Mouse (Mus musculus): Measurements from ENCODE around the gene Zfp384. TPM values are rescaled to one million over a fixed set of nuclear protein-coding genes. Genes with fewer than 3 reads are reported as not detected.

Zfp384 gene
- total RNA-seq (2014; rRNA removed), result 33.2 and 38.6 TPM in 2 replicates
- 9.0 and 9.7 TPM in 2 replicates for polyA plus RNA-seq (2015; fragmentation: Nextera tagmentation; extraction: Ambion mirVana)

DNA sequence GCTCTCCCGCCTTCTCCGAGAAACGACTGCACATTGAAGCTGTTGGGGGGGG lies at the start of gene Zfp384:
Gene Zfp384 (plus strand): TSS at position 17 of the 52 bp plus-strand sequence.
- peaks cover 9% of the 10 kb centered on the region for H3K36me3 ChIP-seq (ENCODE audit: insufficient read depth, low read length)
- no peak for TF ChIP-seq CTCF (IDR thresholded peaks at IDR 0.05)
- WGBS, result no CpG with 5 or more reads among the region's 3 CpGs

DNA sequence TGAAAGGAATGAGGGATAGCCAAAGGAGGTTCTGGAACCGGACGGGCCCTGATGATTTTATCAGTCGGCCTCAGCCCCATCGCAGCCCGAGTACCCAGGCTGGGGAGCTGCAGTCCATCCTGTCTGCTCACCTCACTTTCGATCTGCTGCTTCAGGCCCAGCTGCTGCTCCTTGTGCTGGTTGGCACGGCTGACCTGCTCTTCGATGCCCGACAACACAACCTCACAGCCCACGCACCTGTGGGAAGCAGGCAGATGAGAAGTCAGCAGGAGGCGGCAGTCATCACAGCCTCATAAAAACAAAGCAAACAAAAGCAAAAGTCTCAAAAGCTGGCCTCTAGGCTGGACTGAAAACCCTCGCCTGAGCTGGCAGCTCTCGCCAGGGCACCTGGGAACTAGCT lies 49.0 kb upstream of the Zfp384 start:
- no peak overlapping the region for H3K27ac ChIP-seq (ENCODE audit: low read depth, low read length)
- no peak overlapping the region for H3K9ac ChIP-seq (replicated peaks; ENCODE audit: low read length, poor library complexity, severe bottlenecking)
- TF ChIP-seq CTCF (IDR thresholded peaks at IDR 0.05), result no peak
- H3K36me3 ChIP-seq (ENCODE audit: insufficient read depth, low read length), result peaks cover 50% of the 10 kb centered on the region
- H3K4me2 ChIP-seq (ENCODE audit: low read depth, low read length, poor library complexity, severe bottlenecking), result no peak overlapping the region
- H3K27me3 ChIP-seq (ENCODE audit: insufficient read depth, low read length), result no peaks in the 10 kb centered on the region
- H3K9me3 ChIP-seq (ENCODE audit: low read length), result no peaks in the 10 kb centered on the region
- DNase-seq (ENCODE audit: low spot score) (no peak), ATAC-seq (ENCODE audit: low FRiP score) (no peak)
- WGBS, result 92% methylated on average over 13 of the region's 13 CpGs
- peaks cover 7% of the 10 kb centered on the region for H3K4me1 ChIP-seq (ENCODE audit: insufficient read depth, low read length)
- no peak overlapping the region for H3K4me3 ChIP-seq (ENCODE audit: low read depth, low read length)

More for the DNA sequence above, at the start of gene Zfp384:
- Histone ChIP-seq H3K4me3 (ENCODE audit: low read depth, low read length) (peak within 1 kb of the TSS; percentile 77), H3K27me3 (ENCODE audit: insufficient read depth, low read length) (no peaks in the 10 kb centered on the region), H3K4me2 (ENCODE audit: low read depth, low read length, poor library complexity, severe bottlenecking) (peak within 1 kb of the TSS; percentile 88), H3K9me3 (ENCODE audit: low read length) (no peaks in the 10 kb centered on the region), H3K9ac (replicated peaks; ENCODE audit: low read length, poor library complexity, severe bottlenecking) (peak within 1 kb of the TSS; percentile 89), H3K27ac (ENCODE audit: low read depth, low read length) (peak within 1 kb of the TSS; percentile 96), H3K4me1 (ENCODE audit: insufficient read depth, low read length) (no peaks in the 10 kb centered on the region)
- ATAC-seq (ENCODE audit: low FRiP score) (no peak), DNase-seq (ENCODE audit: low spot score) (no peak)

- H3K4me1 ChIP-seq (ENCODE audit: insufficient read depth, low read length), result peaks cover 8% of the 10 kb centered on the region
- H3K9me3 ChIP-seq (ENCODE audit: low read length), result no peaks in the 10 kb centered on the region
- H3K27me3 ChIP-seq (ENCODE audit: insufficient read depth, low read length), result no peaks in the 10 kb centered on the region
- H3K4me3 ChIP-seq (ENCODE audit: low read depth, low read length), result no peak overlapping the region
- no peak overlapping the region for H3K27ac ChIP-seq (ENCODE audit: low read depth, low read length)
- no peak overlapping the region for H3K9ac ChIP-seq (replicated peaks; ENCODE audit: low read length, poor library complexity, severe bottlenecking)
- TF ChIP-seq CTCF (IDR thresholded peaks at IDR 0.05), result no peak
- ATAC-seq (ENCODE audit: low FRiP score) (no peak), DNase-seq (ENCODE audit: low spot score) (no peak)
- H3K36me3 ChIP-seq (ENCODE audit: insufficient read depth, low read length), result peaks cover 48% of the 10 kb centered on the region
- WGBS, result 92% methylated on average over 12 of the region's 12 CpGs
- H3K4me2 ChIP-seq (ENCODE audit: low read depth, low read length, poor library complexity, severe bottlenecking), result no peak overlapping the region
These were observed 47.9 kb upstream of the Zfp384 start for GRCm38 (mm10) chr6:124961021-124961420.

- H3K9me3 ChIP-seq (ENCODE audit: low read length), result no peaks in the 10 kb centered on the region
- DNase-seq (ENCODE audit: low spot score), result no peak
- peak; percentile 33; the same call in 1 of the 2 replicates for ATAC-seq (ENCODE audit: low FRiP score)
- H3K4me3 ChIP-seq (ENCODE audit: low read depth, low read length), result peak overlapping the region; percentile 77
- H3K4me1 ChIP-seq (ENCODE audit: insufficient read depth, low read length), result peaks cover 10% of the 10 kb centered on the region
- H3K27ac ChIP-seq (ENCODE audit: low read depth, low read length), result peak overlapping the region; percentile 94; the same call in 1 of the 2 replicates
- no peaks in the 10 kb centered on the region for H3K27me3 ChIP-seq (ENCODE audit: insufficient read depth, low read length)
- WGBS, result 39% methylated on average over 16 of the region's 16 CpGs
- peaks cover 24% of the 10 kb centered on the region for H3K36me3 ChIP-seq (ENCODE audit: insufficient read depth, low read length)
- peak; percentile 16 for TF ChIP-seq CTCF (IDR thresholded peaks at IDR 0.05)
- peak overlapping the region; percentile 90 for H3K4me2 ChIP-seq (ENCODE audit: low read depth, low read length, poor library complexity, severe bottlenecking)
- peak overlapping the region; percentile 90 for H3K9ac ChIP-seq (replicated peaks; ENCODE audit: low read length, poor library complexity, severe bottlenecking)
These were observed 44.3 kb upstream of the Zfp384 start for GRCm38 (mm10) chr6:124964638-124965037.

DNA sequence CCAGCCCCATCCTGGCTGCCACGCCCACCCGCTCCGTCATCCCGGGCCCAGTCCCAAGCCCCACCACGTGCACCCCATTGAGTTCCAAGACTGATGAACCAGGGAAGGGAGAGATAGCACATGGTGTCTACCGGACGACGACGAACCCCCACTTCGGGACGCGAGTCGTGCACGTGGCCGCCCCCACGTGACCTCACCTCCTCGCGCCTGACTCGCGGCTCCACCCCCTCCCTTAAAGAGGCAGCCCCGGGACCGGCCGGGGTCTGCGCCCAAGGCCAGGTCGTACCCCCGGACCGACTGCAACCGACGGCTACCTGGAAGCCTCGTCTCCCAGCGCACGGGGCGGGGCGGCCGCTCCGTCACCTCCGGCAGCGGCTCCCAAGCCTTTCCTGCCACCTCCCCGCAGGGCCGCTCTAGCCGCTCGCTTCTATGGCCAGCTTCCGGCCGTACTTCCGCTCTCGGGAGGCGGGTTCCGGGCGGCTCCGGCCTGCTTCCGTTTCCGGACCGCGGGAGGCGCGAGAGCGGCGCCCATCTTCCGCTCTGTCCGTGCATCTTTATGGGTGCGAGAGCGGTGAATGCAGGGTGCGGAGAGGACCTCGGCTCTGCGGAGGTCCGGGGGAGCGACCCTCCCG lies 43.7 kb upstream of the Zfp384 start, which contains the start of gene Cops7a:
Gene Cops7a (minus strand): TSS at position 451 of the 632 bp plus-strand sequence.
- WGBS, result under 1% methylated on average over 58 of the region's 68 CpGs
- peaks cover 10% of the 10 kb centered on the region for H3K4me1 ChIP-seq (ENCODE audit: insufficient read depth, low read length)
- H3K9ac ChIP-seq (replicated peaks; ENCODE audit: low read length, poor library complexity, severe bottlenecking), result peak within 1 kb of the TSS; percentile 90
- peak within 1 kb of the TSS; percentile 77 for H3K4me3 ChIP-seq (ENCODE audit: low read depth, low read length)
- H3K9me3 ChIP-seq (ENCODE audit: low read length), result no peaks in the 10 kb centered on the region
- peak within 1 kb of the TSS; percentile 94 for H3K27ac ChIP-seq (ENCODE audit: low read depth, low read length)
- no peaks in the 10 kb centered on the region for H3K27me3 ChIP-seq (ENCODE audit: insufficient read depth, low read length)
- peak within 1 kb of the TSS; percentile 90 for H3K4me2 ChIP-seq (ENCODE audit: low read depth, low read length, poor library complexity, severe bottlenecking)
- peaks cover 19% of the 10 kb centered on the region for H3K36me3 ChIP-seq (ENCODE audit: insufficient read depth, low read length)
- DNase-seq (ENCODE audit: low spot score) (peak; percentile 96), ATAC-seq (ENCODE audit: low FRiP score) (peak; percentile 96)
- TF ChIP-seq CTCF (IDR thresholded peaks at IDR 0.05), result no peak; the same call in 1 of the 2 replicates

- Histone ChIP-seq H3K4me2 (ENCODE audit: low read depth, low read length, poor library complexity, severe bottlenecking) (peak overlapping the region; percentile 90), H3K9me3 (ENCODE audit: low read length) (no peaks in the 10 kb centered on the region), H3K36me3 (ENCODE audit: insufficient read depth, low read length) (peaks cover 14% of the 10 kb centered on the region), H3K4me3 (ENCODE audit: low read depth, low read length) (peak overlapping the region; percentile 77), H3K4me1 (ENCODE audit: insufficient read depth, low read length) (peaks cover 10% of the 10 kb centered on the region), H3K27ac (ENCODE audit: low read depth, low read length) (peak overlapping the region; percentile 94), H3K27me3 (ENCODE audit: insufficient read depth, low read length) (no peaks in the 10 kb centered on the region), H3K9ac (replicated peaks; ENCODE audit: low read length, poor library complexity, severe bottlenecking) (peak overlapping the region; percentile 90)
- DNase-seq (ENCODE audit: low spot score), result no peak
- no peak for TF ChIP-seq CTCF (IDR thresholded peaks at IDR 0.05)
- ATAC-seq (ENCODE audit: low FRiP score), result no peak
- 16% methylated on average over 15 of the region's 15 CpGs for WGBS
These were observed 43.2 kb upstream of the Zfp384 start for GRCm38 (mm10) chr6:124965747-124966146.
